Mouse (Mus musculus) E14TG2a.4 (cell line): ENCODE results near the gene Adipor2.

Experiments
- CTCF ChIP-seq: conservative IDR thresholded peaks from 2 replicates; pipeline ENCODE4 v1.5.1; 2014; ENCODE audit warnings: low read length
- NANOG ChIP-seq: IDR thresholded peaks from 2 replicates; pipeline ENCODE4 v1.6.1; 2014; ENCODE audit warnings: borderline replicate concordance, low read length, mixed read lengths

DNA sequence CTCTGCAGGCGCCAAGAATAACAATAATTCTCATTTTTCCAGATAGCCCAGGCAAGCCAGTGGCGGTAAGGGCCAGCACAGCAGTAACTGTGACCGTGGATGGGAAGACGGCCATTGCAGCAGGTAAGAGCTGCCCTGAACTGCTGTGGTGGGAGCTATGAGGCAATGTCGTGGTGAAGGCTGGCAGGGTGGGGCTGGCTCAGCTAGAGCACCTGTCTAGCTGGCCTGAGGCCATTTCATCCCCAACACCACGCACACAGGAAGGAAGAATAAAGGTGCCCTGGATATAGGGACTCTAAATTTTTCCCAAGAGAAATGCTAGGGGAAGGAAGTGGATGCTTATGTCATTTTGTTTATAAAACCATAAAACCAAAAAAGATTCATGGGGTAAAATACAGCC is 105.1 kb downstream of the Adipor2 start:
- TF ChIP-seq CTCF = no peak
- no peak for TF ChIP-seq NANOG
